Mouse (Mus musculus): Measurements from ENCODE around the gene Dph2. TPM values are rescaled to one million over a fixed set of nuclear protein-coding genes. Genes with fewer than 3 reads are reported as not detected.

Dph2 gene
- polyA plus RNA-seq, 1 experiment from 2014 or later: 24.8 TPM

GRCm38 (mm10) chr4:117845316-117845715, 46.5 kb downstream of the Dph2 start:
- Histone ChIP-seq H3K4me1 (peaks cover 22% of the 10 kb centered on the region), H3K27me3 (replicated peaks; ENCODE audit: low read depth, poor library complexity, severe bottlenecking) (no peaks in the 10 kb centered on the region; the same call in 1 of the 2 replicates), H3K27ac (replicated peaks) (no peak overlapping the region), H3K4me3 (no peak overlapping the region), H3K9me3 (no peaks in the 10 kb centered on the region), H3K36me3 (replicated peaks) (peaks cover 11% of the 10 kb centered on the region; the same call in 1 of the 2 replicates)
- WGBS: 83% methylated on average over 11 of the region's 11 CpGs
- no peak for DNase-seq (ENCODE audit: low spot score)

GRCm38 (mm10) chr4:117844467-117844866, 47.4 kb downstream of the Dph2 start:
- Histone ChIP-seq H3K9me3 (no peaks in the 10 kb centered on the region), H3K4me3 (no peak overlapping the region), H3K27me3 (replicated peaks; ENCODE audit: low read depth, poor library complexity, severe bottlenecking) (no peaks in the 10 kb centered on the region), H3K36me3 (replicated peaks) (peaks cover 11% of the 10 kb centered on the region; the same call in 1 of the 2 replicates), H3K4me1 (peaks cover 14% of the 10 kb centered on the region), H3K27ac (replicated peaks) (no peak overlapping the region)
- WGBS: 87% methylated on average over 5 of the region's 5 CpGs
- DNase-seq (ENCODE audit: low spot score): no peak

GRCm38 (mm10) chr4:117843101-117843500, 48.7 kb downstream of the Dph2 start:
- DNase-seq (ENCODE audit: low spot score): no peak
- H3K36me3 ChIP-seq (replicated peaks): peaks cover 11% of the 10 kb centered on the region; the same call in 1 of the 2 replicates
- H3K27me3 ChIP-seq (replicated peaks; ENCODE audit: low read depth, poor library complexity, severe bottlenecking): no peaks in the 10 kb centered on the region
- no peak overlapping the region for H3K27ac ChIP-seq (replicated peaks)
- WGBS: 92% methylated on average over 5 of the region's 5 CpGs
- no peak overlapping the region for H3K4me3 ChIP-seq
- peaks cover 7% of the 10 kb centered on the region for H3K4me1 ChIP-seq
- no peaks in the 10 kb centered on the region for H3K9me3 ChIP-seq

- WGBS: 80% methylated on average over 3 of the region's 3 CpGs
- Histone ChIP-seq H3K4me1 (0 out of 2 replicates have a peak, but pooled peaks cover 3% of the 10 kb centered on the region), H3K27ac (replicated peaks) (no peak overlapping the region)
These were observed 50.3 kb downstream of the Dph2 start for GRCm38 (mm10) chr4:117841566-117841965.

GRCm38 (mm10) chr4:117840821-117841220, 51.0 kb downstream of the Dph2 start:
- Histone ChIP-seq H3K27ac (replicated peaks) (no peak overlapping the region), H3K27me3 (replicated peaks; ENCODE audit: low read depth, poor library complexity, severe bottlenecking) (no peaks in the 10 kb centered on the region), H3K9me3 (no peaks in the 10 kb centered on the region), H3K4me3 (no peak overlapping the region), H3K4me1 (peaks cover 8% of the 10 kb centered on the region; the same call in 1 of the 2 replicates), H3K36me3 (replicated peaks) (peaks cover 7% of the 10 kb centered on the region; the same call in 1 of the 2 replicates)
- 90% methylated on average over 5 of the region's 5 CpGs for WGBS
- no peak for DNase-seq (ENCODE audit: low spot score)

More at GRCm38 (mm10) chr4:117841566-117841965, 50.3 kb downstream of the Dph2 start:
- DNase-seq (ENCODE audit: low spot score): no peak
- Histone ChIP-seq H3K27me3 (replicated peaks; ENCODE audit: low read depth, poor library complexity, severe bottlenecking) (no peaks in the 10 kb centered on the region), H3K9me3 (no peaks in the 10 kb centered on the region), H3K4me3 (no peak overlapping the region), H3K36me3 (replicated peaks) (peaks cover 11% of the 10 kb centered on the region; the same call in 1 of the 2 replicates)

- no peaks in the 10 kb centered on the region for H3K36me3 ChIP-seq (replicated peaks)
- peaks cover 23% of the 10 kb centered on the region for H3K4me1 ChIP-seq
- H3K27ac ChIP-seq (replicated peaks): no peak overlapping the region
- no peaks in the 10 kb centered on the region for H3K9me3 ChIP-seq
- 78% methylated on average over 6 of the region's 6 CpGs for WGBS
- DNase-seq (ENCODE audit: low spot score): no peak
- H3K27me3 ChIP-seq (replicated peaks; ENCODE audit: low read depth, poor library complexity, severe bottlenecking): peaks cover 5% of the 10 kb centered on the region
- H3K4me3 ChIP-seq: no peak overlapping the region
These were observed 52.5 kb downstream of the Dph2 start for GRCm38 (mm10) chr4:117839366-117839765.

Other genes starting within 250 kb of the Dph2 start
- gene Dmap1, start 209.8 kb downstream of the Dph2 start, polyA plus RNA-seq (2016; fragmentation: Nextera tagmentation; extraction: Ambion mirVana): 78.4 and 80.0 TPM in 2 replicates
- gene Gm12845, start 167.6 kb downstream of the Dph2 start, polyA plus RNA-seq (2016; fragmentation: Nextera tagmentation; extraction: Ambion mirVana): not detected in 2 replicates
- gene Klf17, start 126.4 kb downstream of the Dph2 start, polyA plus RNA-seq (2016; fragmentation: Nextera tagmentation; extraction: Ambion mirVana): not detected in 2 replicates
- gene Slc6a9, start 57.5 kb downstream of the Dph2 start, polyA plus RNA-seq (2016; fragmentation: Nextera tagmentation; extraction: Ambion mirVana): 8.2 and 10.2 TPM in 2 replicates
- gene Ccdc24, start 19.5 kb downstream of the Dph2 start, polyA plus RNA-seq (2016; fragmentation: Nextera tagmentation; extraction: Ambion mirVana): 1.4 and 1.7 TPM in 2 replicates
- gene B4galt2, start 8.5 kb downstream of the Dph2 start, polyA plus RNA-seq (2016; fragmentation: Nextera tagmentation; extraction: Ambion mirVana): 24.7 and 27.2 TPM in 2 replicates
- 157 and 162 TPM in 2 replicates for gene Atp6v0b, start 4.7 kb downstream of the Dph2 start, polyA plus RNA-seq (2016; fragmentation: Nextera tagmentation; extraction: Ambion mirVana)
- 62.8 and 72.3 TPM in 2 replicates for gene Ipo13, start 23.0 kb upstream of the Dph2 start, polyA plus RNA-seq (2016; fragmentation: Nextera tagmentation; extraction: Ambion mirVana)
- gene Artn, start 37.7 kb upstream of the Dph2 start, polyA plus RNA-seq (2016; fragmentation: Nextera tagmentation; extraction: Ambion mirVana): 3.1 and 6.7 TPM in 2 replicates
- 7.1 and 7.4 TPM in 2 replicates for gene St3gal3, start 242.9 kb upstream of the Dph2 start, polyA plus RNA-seq (2016; fragmentation: Nextera tagmentation; extraction: Ambion mirVana)

All from embryonic facial prominence, embryonic 10.5 days (tissue).